Mouse (Mus musculus): ENCODE data around the gene Axdnd1.
"Not testable (repeated sequence)": the region's sequence is repeated elsewhere in the genome, so short reads cannot be mapped to it uniquely, and the experiment has no call there.

Axdnd1 gene

GRCm38 (mm10) chr1:156340847-156341246 is 80.1 kb downstream of the Axdnd1 start:
- DNase-seq (ENCODE audit: low spot score) = no peak

GRCm38 (mm10) chr1:156323126-156323525 is 97.8 kb downstream of the Axdnd1 start:
- DNase-seq (ENCODE audit: low spot score) = no peak

DNA sequence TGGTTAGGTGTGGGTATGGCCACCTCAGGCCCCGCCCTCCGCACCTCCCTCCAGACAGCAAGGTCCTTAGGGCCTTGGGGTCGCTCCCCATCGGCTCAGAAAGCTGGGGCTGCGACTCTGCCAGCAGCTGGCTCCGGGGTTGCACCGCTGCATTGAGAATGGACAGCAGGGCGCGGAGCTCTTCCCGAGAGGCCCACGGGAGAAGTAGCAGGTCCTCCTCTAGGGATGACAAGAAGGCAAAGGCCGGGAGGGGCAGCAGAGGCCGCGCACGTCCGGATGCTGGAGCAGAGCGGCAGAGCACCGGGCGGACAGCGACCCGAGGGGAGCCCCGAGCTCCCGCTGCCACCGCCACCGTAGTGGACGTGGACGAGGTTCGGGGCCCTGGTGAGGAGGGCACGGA is 110.3 kb downstream of the Axdnd1 start, which contains the start of gene Nphs2:
TSS of gene Nphs2 (plus strand) at position 98 of the 400 bp plus-strand sequence.
- no peak for DNase-seq (ENCODE audit: low spot score)

DNA sequence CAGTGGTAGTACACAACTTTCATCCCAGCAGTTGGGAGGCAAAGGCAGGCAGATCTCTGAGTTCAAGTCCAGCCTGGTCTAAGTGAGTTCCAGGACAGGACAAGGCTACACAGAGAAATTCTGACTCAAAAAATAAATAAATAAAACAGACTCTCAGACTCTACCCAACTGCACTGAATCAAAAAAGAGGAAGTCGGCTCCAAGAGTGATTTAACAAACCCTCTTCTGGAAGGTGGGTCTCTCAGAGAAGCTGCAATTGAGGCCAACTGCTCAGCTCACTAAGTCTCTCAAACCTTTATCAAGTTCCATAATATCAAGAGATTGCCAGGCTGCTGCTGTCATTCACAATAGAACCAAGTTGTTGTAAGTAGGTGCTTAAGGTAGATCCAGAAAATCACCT is 112.4 kb downstream of the Axdnd1 start:
- DNase-seq (ENCODE audit: low spot score) = no peak

DNA sequence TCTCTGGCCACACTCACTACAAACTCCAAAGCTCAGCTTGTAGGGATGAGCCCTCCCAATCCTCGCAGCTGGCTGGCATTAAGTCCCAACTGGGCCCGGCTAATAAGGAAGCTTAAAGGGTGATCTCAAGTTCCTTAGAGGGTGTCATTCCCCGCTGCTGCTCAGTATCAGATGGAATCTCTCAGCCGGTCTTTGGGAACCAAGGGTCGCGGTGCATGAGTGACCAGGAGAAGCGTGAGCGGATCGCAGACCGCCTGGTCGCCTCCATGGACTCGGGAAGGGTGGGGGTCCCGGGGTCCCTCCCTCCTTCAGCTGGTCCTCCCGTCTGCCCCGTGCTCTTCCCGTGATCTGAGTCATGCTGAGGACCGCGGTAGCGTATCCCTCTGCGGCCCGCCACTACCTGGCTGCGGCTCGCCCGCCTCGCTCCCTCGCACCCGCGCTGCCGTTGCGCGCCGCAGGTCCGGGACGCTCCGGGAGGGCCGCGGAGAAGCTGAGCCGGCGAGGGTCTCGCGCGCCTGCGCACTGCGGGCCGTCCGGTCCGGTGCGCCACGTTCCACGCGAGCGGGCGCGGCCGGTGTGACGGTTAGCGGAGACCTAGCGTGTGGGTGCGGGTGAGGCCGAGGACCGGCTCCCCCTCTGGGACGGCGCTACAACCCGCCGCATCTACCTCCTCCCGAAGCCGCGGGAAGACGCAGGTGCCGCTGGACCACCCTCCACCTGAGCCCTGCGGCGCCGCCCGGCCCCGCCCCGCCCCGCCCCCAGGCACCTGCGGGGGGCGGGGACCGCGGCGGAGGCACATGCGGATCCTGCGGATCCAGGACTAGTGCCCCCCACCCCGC is 117.8 kb downstream of the Axdnd1 start, which contains the start of gene Tdrd5:
TSS of gene Tdrd5 (minus strand) at position 754 of the 839 bp plus-strand sequence.
- DNase-seq (ENCODE audit: low spot score) = peak; percentile 6

DNA sequence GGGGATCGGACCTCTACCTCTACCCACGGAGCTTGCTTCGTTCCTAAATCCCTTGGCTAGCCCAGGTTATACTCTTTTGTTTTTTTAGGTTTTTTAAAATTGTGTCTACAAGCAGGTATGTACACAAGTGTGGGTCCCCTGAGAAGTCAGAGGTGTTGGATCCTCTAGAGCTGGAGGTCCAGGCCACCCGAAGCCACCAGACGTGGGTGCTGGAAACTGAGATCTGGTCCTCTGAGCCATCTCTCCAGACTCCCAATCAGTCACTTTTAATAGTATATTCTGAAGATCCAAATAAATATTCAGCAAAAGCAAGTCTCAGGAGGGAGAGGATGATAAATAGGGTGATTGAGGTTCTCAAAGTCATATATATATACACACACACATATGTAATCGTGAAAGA is 130.9 kb downstream of the Axdnd1 start:
- no peak for DNase-seq (ENCODE audit: low spot score)

- not testable (repeated sequence) for DNase-seq (ENCODE audit: low spot score)
Observed at GRCm38 (mm10) chr1:156289222-156289587, 131.8 kb downstream of the Axdnd1 start.

GRCm38 (mm10) chr1:156288556-156289221 is 132.3 kb downstream of the Axdnd1 start:
- DNase-seq (ENCODE audit: low spot score) = no peak

GRCm38 (mm10) chr1:156285541-156285896 is 135.4 kb downstream of the Axdnd1 start:
- DNase-seq (ENCODE audit: low spot score) = no peak

DNA sequence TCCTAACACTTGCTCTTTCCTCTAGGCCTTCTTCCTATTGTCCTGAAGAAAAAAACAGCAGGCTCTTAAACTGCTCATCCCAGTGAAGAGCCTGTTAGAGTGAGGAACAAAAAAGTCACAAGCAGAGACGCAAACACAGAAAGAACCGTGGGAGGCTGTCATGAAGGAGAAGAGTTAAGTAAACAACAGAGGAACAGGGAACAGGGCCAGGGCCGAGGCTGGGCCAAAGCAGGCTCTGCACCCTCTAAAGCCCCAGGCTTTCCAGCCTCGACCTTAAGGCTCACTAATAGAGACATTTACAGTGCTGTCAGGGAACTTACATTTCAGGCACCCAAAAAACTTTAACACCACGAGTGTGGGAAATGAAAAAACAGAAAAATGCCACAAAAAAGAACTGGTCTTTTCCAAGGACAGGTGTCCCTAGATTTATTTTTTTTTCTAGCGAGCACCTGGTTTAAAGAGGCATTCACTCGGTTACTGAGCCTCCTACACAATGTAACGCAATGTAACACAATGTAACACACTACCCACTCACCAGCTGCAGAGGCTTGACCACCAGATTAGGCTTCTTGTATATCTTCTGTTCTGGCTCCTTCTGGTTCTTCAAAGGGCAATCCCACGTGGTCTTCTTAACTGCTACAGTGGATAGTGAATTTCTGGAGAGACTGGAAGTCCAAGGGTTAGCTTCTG is 136.0 kb downstream of the Axdnd1 start:
- peak; percentile 22 for DNase-seq (ENCODE audit: low spot score)

DNA sequence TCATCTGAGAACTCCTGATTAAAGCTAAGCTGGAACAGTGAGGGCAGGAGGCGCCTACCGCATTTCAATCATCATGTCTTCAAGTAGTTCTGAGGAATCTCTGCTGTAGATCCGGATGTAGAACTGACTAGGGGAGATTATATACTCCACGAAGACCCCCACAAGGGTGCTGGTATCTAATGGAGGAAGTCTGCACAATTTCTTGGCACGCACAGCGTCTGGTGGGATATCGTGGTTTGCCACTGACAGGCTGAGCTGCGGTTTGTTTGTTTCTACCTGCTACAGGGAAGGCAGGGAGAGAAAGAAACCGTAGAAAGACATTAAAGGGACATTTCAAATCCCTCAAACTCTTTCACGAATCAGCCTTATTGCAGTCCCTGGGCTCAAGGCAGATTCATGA is 136.8 kb downstream of the Axdnd1 start:
- no peak for DNase-seq (ENCODE audit: low spot score)

- no peak for DNase-seq (ENCODE audit: low spot score)
Observed at GRCm38 (mm10) chr1:156280131-156280530, 140.8 kb downstream of the Axdnd1 start.

GRCm38 (mm10) chr1:156273647-156274046 is 147.3 kb downstream of the Axdnd1 start:
- no peak for DNase-seq (ENCODE audit: low spot score)
